Mouse (Mus musculus): ENCODE results near the gene Gm21149. TPM values are rescaled to one million over a fixed set of nuclear protein-coding genes. Genes with fewer than 3 reads are reported as not detected.
"Not testable (repeated sequence)": the region's sequence is repeated elsewhere in the genome, so short reads cannot be mapped to it uniquely, and the experiment has no call there.

Gene Gm21149
- total RNA-seq (2014; fragmentation: Nextera tagmentation) (not detected in 2 replicates), total RNA-seq (2017) (not detected in 2 replicates)

- ATAC-seq (replicated peaks; ENCODE audit: poor library complexity, severe bottlenecking): not testable (repeated sequence)
Observed at GRCm38 (mm10) chr5:15476423-15476822, at the start of gene Gm21149. Gene Gm21149, minus strand, starts transcription at chr5:15476523.

- ATAC-seq (replicated peaks; ENCODE audit: poor library complexity, severe bottlenecking): not testable (repeated sequence)
Observed at GRCm38 (mm10) chr5:15522470-15522869, 46.1 kb upstream of the Gm21149 start.

- not testable (repeated sequence) for ATAC-seq (replicated peaks; ENCODE audit: poor library complexity, severe bottlenecking)
Observed at GRCm38 (mm10) chr5:15522028-15522427, 45.7 kb upstream of the Gm21149 start.

- ATAC-seq (replicated peaks; ENCODE audit: poor library complexity, severe bottlenecking): not testable (repeated sequence)
Observed at GRCm38 (mm10) chr5:15520418-15520817, 44.1 kb upstream of the Gm21149 start.

GRCm38 (mm10) chr5:15517150-15517549, 40.8 kb upstream of the Gm21149 start:
- not testable (repeated sequence) for ATAC-seq (replicated peaks; ENCODE audit: poor library complexity, severe bottlenecking)

- not testable (repeated sequence) for ATAC-seq (replicated peaks; ENCODE audit: poor library complexity, severe bottlenecking)
Observed at GRCm38 (mm10) chr5:15512236-15512635, 35.9 kb upstream of the Gm21149 start.

GRCm38 (mm10) chr5:15509911-15510310, 33.6 kb upstream of the Gm21149 start:
- not testable (repeated sequence) for ATAC-seq (replicated peaks; ENCODE audit: poor library complexity, severe bottlenecking)

- not testable (repeated sequence) for ATAC-seq (replicated peaks; ENCODE audit: poor library complexity, severe bottlenecking)
Observed at GRCm38 (mm10) chr5:15508460-15509451, 32.4 kb upstream of the Gm21149 start.

GRCm38 (mm10) chr5:15507757-15508459, 31.6 kb upstream of the Gm21149 start:
- not testable (repeated sequence) for ATAC-seq (replicated peaks; ENCODE audit: poor library complexity, severe bottlenecking)

GRCm38 (mm10) chr5:15507309-15507619, 30.9 kb upstream of the Gm21149 start:
- no peak for ATAC-seq (replicated peaks; ENCODE audit: poor library complexity, severe bottlenecking)

- no peak; the same call in 1 of the 2 replicates for ATAC-seq (replicated peaks; ENCODE audit: poor library complexity, severe bottlenecking)
Observed at GRCm38 (mm10) chr5:15506575-15507308, 30.4 kb upstream of the Gm21149 start.

- ATAC-seq (replicated peaks; ENCODE audit: poor library complexity, severe bottlenecking): not testable (repeated sequence)
Observed at GRCm38 (mm10) chr5:15498774-15499400, 22.6 kb upstream of the Gm21149 start.

- not testable (repeated sequence) for ATAC-seq (replicated peaks; ENCODE audit: poor library complexity, severe bottlenecking)
Observed at GRCm38 (mm10) chr5:15498350-15498749, 22.0 kb upstream of the Gm21149 start.

GRCm38 (mm10) chr5:15490934-15491333, 14.6 kb upstream of the Gm21149 start:
- ATAC-seq (replicated peaks; ENCODE audit: poor library complexity, severe bottlenecking): not testable (repeated sequence)

- ATAC-seq (replicated peaks; ENCODE audit: poor library complexity, severe bottlenecking): no peak
Observed at GRCm38 (mm10) chr5:15488743-15489142, 12.4 kb upstream of the Gm21149 start.

- ATAC-seq (replicated peaks; ENCODE audit: poor library complexity, severe bottlenecking): not testable (repeated sequence)
Observed at GRCm38 (mm10) chr5:15484616-15485015, 8.3 kb upstream of the Gm21149 start.

GRCm38 (mm10) chr5:15483576-15483975, 7.3 kb upstream of the Gm21149 start:
- not testable (repeated sequence) for ATAC-seq (replicated peaks; ENCODE audit: poor library complexity, severe bottlenecking)

GRCm38 (mm10) chr5:15482815-15483214, 6.5 kb upstream of the Gm21149 start:
- ATAC-seq (replicated peaks; ENCODE audit: poor library complexity, severe bottlenecking): not testable (repeated sequence)

GRCm38 (mm10) chr5:15470141-15470540, 6.2 kb downstream of the Gm21149 start:
- not testable (repeated sequence) for ATAC-seq (replicated peaks; ENCODE audit: poor library complexity, severe bottlenecking)

GRCm38 (mm10) chr5:15467768-15468167, 8.6 kb downstream of the Gm21149 start:
- not testable (repeated sequence) for ATAC-seq (replicated peaks; ENCODE audit: poor library complexity, severe bottlenecking)

Measured in granulocyte monocyte progenitor cell, adult 5-6 weeks (primary cell).